Comparison of ENCODE assay signal across 18 mouse cellular contexts in genomic region chr7:121059477-121060218, GRCm38 (mm10). TPM values are rescaled to one million over a fixed set of nuclear protein-coding genes. Genes with fewer than 3 reads are reported as not detected.
DNase-seq lines count a peak whose midpoint lies in the region; ATAC-seq and TF ChIP-seq lines count a peak whose summit lies in the region.
"Had no signal": no experiment of that assay in that cellular context is flagged by ENCODE, and none has a peak within 500 bp of the region (broad histone marks: within the 10 kb centered on the region; RNA-seq: fewer than 3 reads in every experiment).

No protein-coding gene starts in this region.

- no peak for TF ChIP-seq CTCF in bone marrow, adult 2 months (IDR thresholded peaks at IDR 0.05; ENCODE audit: control insufficient read depth, insufficient read depth, low read length)

- no peaks in the 10 kb centered on the region for H3K27me3 ChIP-seq in neural tube, embryonic 14.5 days (ENCODE audit: control insufficient read depth, insufficient read depth, low read length)
- H3K27me3 ChIP-seq in hindbrain, embryonic 14.5 days (ENCODE audit: control insufficient read depth, insufficient read depth, low read length): no peaks in the 10 kb centered on the region
- H3K27me3 ChIP-seq: forebrain, embryonic 15.5 days; liver, embryonic 12.5 days; lung, embryonic 15.5 days; Patski had no signal

- ATAC-seq in neural tube, embryonic 14.5 days (ENCODE audit: low read depth): peak; percentile 54; the same call in 1 of the 2 replicates
- ATAC-seq in CD4-positive, CD25-positive, alpha-beta regulatory T cell, adult 4 months: peak; percentile 72
- peak; percentile 46 for ATAC-seq in megakaryocyte, adult 5-6 weeks (ENCODE audit: poor library complexity, severe bottlenecking)
- ATAC-seq in hindbrain, embryonic 14.5 days (ENCODE audit: low FRiP score): no peak
- ATAC-seq: forebrain, embryonic 15.5 days; hindbrain, postnatal 0 days; liver, embryonic 12.5 days; Patski had no signal

- H3K4me1 ChIP-seq in neural tube, embryonic 14.5 days (ENCODE audit: control insufficient read depth, insufficient read depth, low read length): no peaks in the 10 kb centered on the region
- peaks cover 2% of the 10 kb centered on the region; the same call in 1 of the 2 replicates for H3K4me1 ChIP-seq in bone marrow, adult 2 months (ENCODE audit: control insufficient read depth, insufficient read depth, low read length)
- no peaks in the 10 kb centered on the region for H3K4me1 ChIP-seq in hindbrain, embryonic 14.5 days (replicated peaks; ENCODE audit: control insufficient read depth, insufficient read depth, low read length)
- H3K4me1 ChIP-seq: embryonic facial prominence, embryonic 10.5 days; forebrain, embryonic 15.5 days; limb, embryonic 10.5 days; liver, embryonic 12.5 days; lung, embryonic 15.5 days had no signal

- H3K4me2 ChIP-seq in neural tube, embryonic 14.5 days (ENCODE audit: low read depth, low read length): no peak overlapping the region
- H3K4me2 ChIP-seq in hindbrain, embryonic 14.5 days (replicated peaks): no peak overlapping the region
- H3K4me2 ChIP-seq: forebrain, embryonic 15.5 days; liver, embryonic 12.5 days; lung, embryonic 15.5 days had no signal

- H3K27ac ChIP-seq in neural tube, embryonic 14.5 days (ENCODE audit: low read depth, low read length): no peak overlapping the region
- peak overlapping the region; percentile 27; the same call in 1 of the 2 replicates for H3K27ac ChIP-seq in bone marrow, adult 2 months (ENCODE audit: control insufficient read depth, insufficient read depth, low read depth, low read length, poor library complexity)
- H3K27ac ChIP-seq in hindbrain, embryonic 14.5 days: no peak overlapping the region
- H3K27ac ChIP-seq: embryonic facial prominence, embryonic 10.5 days; forebrain, embryonic 15.5 days; hindbrain, postnatal 0 days; limb, embryonic 10.5 days; liver, embryonic 12.5 days; lung, embryonic 15.5 days had no signal

- H3K9ac ChIP-seq in neural tube, embryonic 14.5 days (replicated peaks; ENCODE audit: low read depth, low read length): no peak overlapping the region
- H3K9ac ChIP-seq in hindbrain, embryonic 14.5 days: no peak overlapping the region
- H3K9ac ChIP-seq: forebrain, embryonic 15.5 days; liver, embryonic 12.5 days; lung, embryonic 15.5 days had no signal

- 48% methylated on average over 6 of the region's 6 CpGs for WGBS in neural tube, embryonic 14.5 days
- 55% methylated on average over 6 of the region's 6 CpGs for WGBS in bone marrow, adult 2 months
- 55% methylated on average over 6 of the region's 6 CpGs for WGBS in hindbrain, embryonic 14.5 days

- H3K4me3 ChIP-seq in neural tube, embryonic 14.5 days (ENCODE audit: low read depth, low read length): no peak overlapping the region
- no peak overlapping the region for H3K4me3 ChIP-seq in bone marrow, adult 2 months (replicated peaks; ENCODE audit: control insufficient read depth, low read depth, low read length)
- H3K4me3 ChIP-seq in hindbrain, embryonic 14.5 days (replicated peaks; ENCODE audit: low read length): no peak overlapping the region
- H3K4me3 ChIP-seq: embryonic facial prominence, embryonic 10.5 days; erythroblast, embryonic 14.5 days; forebrain, embryonic 15.5 days; limb, embryonic 10.5 days; liver, embryonic 12.5 days; lung, embryonic 15.5 days had no signal

- DNase-seq in neural tube, embryonic 10.5 days (ENCODE audit: extremely low spot score, low spot score): no peak
- DNase-seq in adrenal gland, postnatal 4 days (ENCODE audit: low spot score in 2 of 2): no peak
- DNase-seq in hindbrain, embryonic 14.5 days (ENCODE audit: low spot score): no peak
- DNase-seq: cerebellum, adult 8-10 months; heart, postnatal 10 days; right cerebral cortex, adult 18-20 months had no signal

- H3K9me3 ChIP-seq in neural tube, embryonic 14.5 days (ENCODE audit: control insufficient read depth, low read length): no peaks in the 10 kb centered on the region
- H3K9me3 ChIP-seq in hindbrain, embryonic 14.5 days (ENCODE audit: control insufficient read depth, low read length): no peaks in the 10 kb centered on the region
- H3K9me3 ChIP-seq: embryonic facial prominence, embryonic 10.5 days; forebrain, embryonic 15.5 days; limb, embryonic 10.5 days; liver, embryonic 12.5 days; lung, embryonic 15.5 days had no signal

- no peak for TF ChIP-seq POLR2A in bone marrow, adult 2 months (IDR thresholded peaks at IDR 0.05; ENCODE audit: borderline replicate concordance, control insufficient read depth, low read depth, low read length)

- peaks cover 4% of the 10 kb centered on the region for H3K36me3 ChIP-seq in neural tube, embryonic 14.5 days (ENCODE audit: control insufficient read depth, insufficient read depth, low read length)
- peaks cover 55% of the 10 kb centered on the region for H3K36me3 ChIP-seq in hindbrain, embryonic 14.5 days (replicated peaks; ENCODE audit: control insufficient read depth, insufficient read depth)

RNA-seq across cellular contexts. Expression of gene Igsf6, which starts 14.7 kb away (rescaled TPM):
- polyA plus RNA-seq in neural tube, embryonic 14.5 days (2014; fragmentation: Nextera tagmentation; extraction: Ambion mirVana): 0.87 and 1.6 TPM in 2 replicates
- 1 to 10 TPM in 1 of 2 experiments, not detected in 1; 1.6 TPM for polyA plus RNA-seq in CD4-positive, CD25-positive, alpha-beta regulatory T cell, adult 4 months (2017; shearing (Covaris generic))
- polyA plus RNA-seq in bone marrow, adult 2 months (2011; ENCODE audit: insufficient read depth, insufficient read length, low replicate concordance, missing spikeins): 13.4 and 51.1 TPM in 2 replicates
- total RNA-seq in megakaryocyte, adult 5-6 weeks (2015): 544 and 557 TPM in 2 replicates
- 478 and 480 TPM in 2 replicates for total RNA-seq in megakaryocyte, adult 5-6 weeks (2017)
- total RNA-seq in adrenal gland, postnatal 4 days (2021): 1 to 10 TPM; 3.0 to 3.4 TPM
- polyA plus RNA-seq in hindbrain, embryonic 14.5 days (2014; fragmentation: Nextera tagmentation; extraction: Ambion mirVana): 0.82 and 1.5 TPM in 2 replicates
- total RNA-seq: hindbrain, postnatal 0 days had no signal

RNA-seq across cellular contexts. Expression of gene Otoa, which starts 21.8 kb away (rescaled TPM):
- polyA plus RNA-seq in neural tube, embryonic 14.5 days (2014; fragmentation: Nextera tagmentation; extraction: Ambion mirVana): 0.09 and 0.13 TPM in 2 replicates
- polyA plus RNA-seq in CD4-positive, CD25-positive, alpha-beta regulatory T cell, adult 4 months (2017; shearing (Covaris generic)): not detected
- polyA plus RNA-seq in bone marrow, adult 2 months (2011; ENCODE audit: insufficient read depth, insufficient read length, low replicate concordance, missing spikeins): not detected in 2 replicates
- 0.36 and 0.42 TPM in 2 replicates for total RNA-seq in megakaryocyte, adult 5-6 weeks (2015)
- total RNA-seq in megakaryocyte, adult 5-6 weeks (2017): 0.11 and 0.24 TPM in 2 replicates
- 1 to 10 TPM; 1.7 to 1.9 TPM for total RNA-seq in adrenal gland, postnatal 4 days (2021)
- polyA plus RNA-seq in hindbrain, embryonic 14.5 days (2014; fragmentation: Nextera tagmentation; extraction: Ambion mirVana): 0.07 and 0.20 TPM in 2 replicates
- polyA plus RNA-seq: erythroblast, embryonic 14.5 days; forebrain, embryonic 15.5 days; limb, embryonic 10.5 days; lung, embryonic 15.5 days had no signal

RNA-seq across cellular contexts. Expression of gene Mettl9, which starts 25.4 kb away (rescaled TPM):
- polyA plus RNA-seq in neural tube, embryonic 14.5 days (2014; fragmentation: Nextera tagmentation; extraction: Ambion mirVana): 200 and 204 TPM in 2 replicates
- polyA plus RNA-seq in CD4-positive, CD25-positive, alpha-beta regulatory T cell, adult 4 months (2017; shearing (Covaris generic)): 1 to 10 TPM; 3.6 to 4.6 TPM
- polyA plus RNA-seq in bone marrow, adult 2 months (2011; ENCODE audit: insufficient read depth, insufficient read length, low replicate concordance, missing spikeins): 22.6 and 48.1 TPM in 2 replicates
- total RNA-seq in megakaryocyte, adult 5-6 weeks (2015): 106 and 115 TPM in 2 replicates
- total RNA-seq in megakaryocyte, adult 5-6 weeks (2017): 138 and 164 TPM in 2 replicates
- 100 to 1,000 TPM; 134 to 136 TPM for total RNA-seq in adrenal gland, postnatal 4 days (2021)
- polyA plus RNA-seq in hindbrain, embryonic 14.5 days (2014; fragmentation: Nextera tagmentation; extraction: Ambion mirVana): 203 and 209 TPM in 2 replicates
